Mouse (Mus musculus) heart, embryonic 12.5 days (tissue): ENCODE measurements around the gene B3gnt3. TPM values are rescaled to one million over a fixed set of nuclear protein-coding genes. Genes with fewer than 3 reads are reported as not detected.

Experiments used
- ATAC-seq: fragments of 200-750 bp; cut with Nextera tagmentation; 2 replicates; pipeline ENCODE4 v1.8.0; 2017; ENCODE audit warnings: moderate TSS enrichment, moderate library complexity; ENCODE audit not compliant: insufficient number of reproducible peaks, low FRiP score
- H3K27ac ChIP-seq: fragments of 300-500 bp; sonication (generic); 2 replicates; pipeline ENCODE4 v1.5.1; 2016; ENCODE audit warnings: mild to moderate bottlenecking, moderate library complexity; ENCODE audit not compliant: poor library complexity, severe bottlenecking
- H3K27me3 ChIP-seq: fragments of 300-500 bp; sonication (generic); replicated peaks from 2 replicates; pipeline ENCODE4 v1.6.1; 2016; ENCODE audit warnings: mild to moderate bottlenecking, moderate library complexity
- H3K36me3 ChIP-seq: fragments of 300-500 bp; sonication (generic); 2 replicates; pipeline ENCODE4 v1.6.1; 2016; ENCODE audit warnings: mild to moderate bottlenecking, moderate library complexity
- H3K4me1 ChIP-seq: fragments of 300-500 bp; sonication (generic); replicated peaks from 2 replicates; pipeline ENCODE4 v1.6.1; 2016; ENCODE audit warnings: mild to moderate bottlenecking
- H3K4me2 ChIP-seq: fragments of 300-500 bp; sonication (generic); 2 replicates; pipeline ENCODE4 v1.6.1; 2016; ENCODE audit warnings: mild to moderate bottlenecking, moderate library complexity
- H3K4me3 ChIP-seq: fragments of 300-500 bp; sonication (generic); 2 replicates; pipeline ENCODE4 v1.5.1; 2016; ENCODE audit warnings: mild to moderate bottlenecking
- H3K9ac ChIP-seq: fragments of 300-500 bp; sonication (generic); 2 replicates; pipeline ENCODE4 v1.6.1; 2016; ENCODE audit warnings: mild to moderate bottlenecking, moderate library complexity
- H3K9me3 ChIP-seq: fragments of 300-500 bp; sonication (generic); replicated peaks from 2 replicates; pipeline ENCODE4 v1.6.1; 2016; ENCODE audit warnings: mild to moderate bottlenecking, moderate library complexity
- WGBS: fragments of 180-500 bp; shearing (Covaris S2); methylation state at CpG from one replicate; pipeline ENCODE4 v1.1.7; 2016; 5-methylcytosine and 5-hydroxymethylcytosine counted together
- polyA plus RNA-seq: library from polyadenylated mRNA; unstranded; fragments of >200 nt; fragmentation: Nextera tagmentation; extraction: Ambion mirVana; gene quantifications from 2 replicates; pipeline ENCODE4 v1.2.1, GENCODE M21; 2016

Gene B3gnt3
- polyA plus RNA-seq, 1 experiment from 2014 or later, result 3.7 TPM

GRCm38 (mm10) chr8:71667256-71667655, 34.3 kb downstream of the B3gnt3 start:
- WGBS, result 67% methylated on average over 5 of the region's 5 CpGs
- Histone ChIP-seq H3K27me3 (peaks cover 22% of the 10 kb centered on the region), H3K4me3 (no peak overlapping the region), H3K27ac (peak overlapping the region; percentile 81), H3K36me3 (no peaks in the 10 kb centered on the region), H3K4me1 (peaks cover 56% of the 10 kb centered on the region), H3K4me2 (peak overlapping the region; percentile 66; the same call in 1 of the 2 replicates), H3K9ac (peak overlapping the region; percentile 60), H3K9me3 (no peaks in the 10 kb centered on the region)
- no peak for ATAC-seq

DNA sequence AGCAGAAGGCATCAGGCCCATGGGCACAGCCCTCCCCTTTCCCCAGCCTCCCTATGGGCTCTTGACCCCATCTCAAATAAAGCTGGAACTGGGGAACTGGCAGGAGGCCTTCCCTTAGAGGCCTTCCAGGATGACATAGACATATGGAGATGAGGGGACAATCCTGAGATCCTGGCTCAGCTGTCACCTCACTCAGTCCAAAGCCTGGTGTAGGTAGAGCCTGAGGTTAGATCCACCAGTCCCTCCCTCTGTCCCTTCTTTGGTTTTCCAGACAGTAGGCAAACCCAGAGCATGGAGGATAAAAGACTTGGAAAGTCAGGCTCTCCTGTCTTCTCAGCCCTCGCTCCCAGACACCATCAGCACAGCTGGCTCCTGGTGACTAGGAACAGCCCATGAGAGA, 34.7 kb downstream of the B3gnt3 start:
- Histone ChIP-seq H3K4me3 (no peak overlapping the region), H3K9me3 (no peaks in the 10 kb centered on the region), H3K27me3 (peaks cover 26% of the 10 kb centered on the region), H3K27ac (no peak overlapping the region), H3K4me2 (no peak overlapping the region), H3K9ac (no peak overlapping the region; the same call in 1 of the 2 replicates), H3K36me3 (no peaks in the 10 kb centered on the region), H3K4me1 (peaks cover 56% of the 10 kb centered on the region)
- no peak for ATAC-seq
- 52% methylated on average over 1 of the region's 1 CpGs for WGBS

GRCm38 (mm10) chr8:71665331-71666130, 36.1 kb downstream of the B3gnt3 start:
- H3K4me1 ChIP-seq, result peaks cover 47% of the 10 kb centered on the region
- 5% methylated on average over 22 of the region's 22 CpGs for WGBS
- H3K9ac ChIP-seq, result peak overlapping the region; percentile 8; the same call in 1 of the 2 replicates
- H3K4me3 ChIP-seq, result peak overlapping the region; percentile 21
- H3K27ac ChIP-seq, result no peak overlapping the region
- H3K27me3 ChIP-seq, result peaks cover 38% of the 10 kb centered on the region
- peak overlapping the region; percentile 61 for H3K4me2 ChIP-seq
- H3K9me3 ChIP-seq, result no peaks in the 10 kb centered on the region
- no peaks in the 10 kb centered on the region for H3K36me3 ChIP-seq
- ATAC-seq, result peak; percentile 58

GRCm38 (mm10) chr8:71660325-71661120, 41.1 kb downstream of the B3gnt3 start:
- ATAC-seq, result 0 out of 2 replicates have a peak, but pooled peaks have one; percentile 20
- H3K27ac ChIP-seq, result no peak overlapping the region
- no peaks in the 10 kb centered on the region for H3K9me3 ChIP-seq
- 8% methylated on average over 36 of the region's 36 CpGs for WGBS
- H3K9ac ChIP-seq, result no peak overlapping the region
- H3K27me3 ChIP-seq, result peaks cover 88% of the 10 kb centered on the region
- H3K4me3 ChIP-seq, result no peak overlapping the region
- H3K36me3 ChIP-seq, result no peaks in the 10 kb centered on the region
- no peak overlapping the region for H3K4me2 ChIP-seq
- peaks cover 9% of the 10 kb centered on the region; the same call in 1 of the 2 replicates for H3K4me1 ChIP-seq

- H3K27me3 ChIP-seq, result peaks cover 96% of the 10 kb centered on the region
These were observed 41.8 kb downstream of the B3gnt3 start for GRCm38 (mm10) chr8:71659751-71660150.

GRCm38 (mm10) chr8:71658515-71659049, 43.0 kb downstream of the B3gnt3 start:
- no peaks in the 10 kb centered on the region for H3K36me3 ChIP-seq
- H3K4me2 ChIP-seq, result no peak overlapping the region
- no peak overlapping the region for H3K9ac ChIP-seq
- H3K4me3 ChIP-seq, result no peak overlapping the region
- no peaks in the 10 kb centered on the region for H3K9me3 ChIP-seq
- 27% methylated on average over 17 of the region's 17 CpGs for WGBS
- H3K27ac ChIP-seq, result no peak overlapping the region
- ATAC-seq, result no peak
- H3K4me1 ChIP-seq, result peaks cover 7% of the 10 kb centered on the region
- peaks cover 98% of the 10 kb centered on the region for H3K27me3 ChIP-seq

More at GRCm38 (mm10) chr8:71659751-71660150, 41.8 kb downstream of the B3gnt3 start:
- H3K4me1 ChIP-seq, result peaks cover 3% of the 10 kb centered on the region
- no peak for ATAC-seq
- H3K4me2 ChIP-seq, result no peak overlapping the region
- 52% methylated on average over 1 of the region's 1 CpGs for WGBS
- no peaks in the 10 kb centered on the region for H3K36me3 ChIP-seq
- no peak overlapping the region for H3K4me3 ChIP-seq
- H3K27ac ChIP-seq, result no peak overlapping the region
- no peaks in the 10 kb centered on the region for H3K9me3 ChIP-seq
- H3K9ac ChIP-seq, result no peak overlapping the region

DNA sequence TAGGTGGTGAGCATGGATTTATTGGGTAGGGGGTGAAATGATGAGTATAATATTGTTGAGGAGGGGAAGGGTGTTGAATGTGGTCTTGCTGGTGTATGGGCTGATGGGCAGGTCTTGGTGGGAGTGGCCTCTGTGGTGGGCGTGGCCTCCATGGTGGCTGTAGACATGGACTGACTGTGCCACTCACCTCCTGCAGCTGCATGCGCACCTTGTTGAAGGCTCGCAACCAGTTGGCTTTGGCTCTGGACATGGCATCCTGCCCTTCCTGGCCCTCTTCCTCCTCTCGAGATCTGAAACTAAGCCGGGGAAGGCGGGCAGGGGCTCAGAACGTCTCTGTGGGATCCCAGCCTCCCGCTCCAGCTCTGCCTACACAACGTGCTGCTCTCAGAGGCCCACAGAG, 43.8 kb downstream of the B3gnt3 start:
- Histone ChIP-seq H3K4me2 (no peak overlapping the region), H3K9me3 (no peaks in the 10 kb centered on the region), H3K36me3 (no peaks in the 10 kb centered on the region), H3K4me3 (no peak overlapping the region), H3K9ac (no peak overlapping the region), H3K4me1 (peaks cover 7% of the 10 kb centered on the region), H3K27ac (no peak overlapping the region), H3K27me3 (peaks cover 98% of the 10 kb centered on the region)
- WGBS, result 25% methylated on average over 9 of the region's 9 CpGs
- no peak for ATAC-seq

DNA sequence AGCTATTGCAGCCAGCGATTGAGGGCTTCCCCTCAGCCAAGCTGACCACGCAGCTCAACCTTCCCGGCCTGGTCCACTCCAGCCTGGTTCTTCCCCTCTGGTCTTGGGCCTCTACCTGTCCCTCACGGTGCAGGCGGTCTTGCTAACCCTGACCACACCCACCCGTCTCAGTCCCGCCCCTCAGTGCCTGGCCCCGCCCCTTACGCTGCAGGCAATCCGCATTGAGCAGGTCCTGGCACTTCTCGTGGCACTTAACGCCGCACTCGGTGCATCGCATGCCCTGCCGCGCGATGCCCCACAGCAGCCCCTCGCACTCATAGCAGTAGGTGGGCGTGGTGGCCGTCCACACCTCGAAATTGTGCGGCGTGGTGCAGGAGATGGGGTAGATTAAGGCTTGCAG, 47.0 kb downstream of the B3gnt3 start:
- ATAC-seq, result peak; percentile 16; the same call in 1 of the 2 replicates
- Histone ChIP-seq H3K4me2 (peak overlapping the region; percentile 45), H3K27ac (no peak overlapping the region), H3K27me3 (peaks cover 90% of the 10 kb centered on the region), H3K9ac (no peak overlapping the region), H3K36me3 (no peaks in the 10 kb centered on the region), H3K4me3 (peak overlapping the region; percentile 15; the same call in 1 of the 2 replicates), H3K9me3 (no peaks in the 10 kb centered on the region), H3K4me1 (peaks cover 5% of the 10 kb centered on the region)
- 3% methylated on average over 24 of the region's 24 CpGs for WGBS

- H3K9me3 ChIP-seq, result no peaks in the 10 kb centered on the region
- H3K4me3 ChIP-seq, result no peak overlapping the region
- H3K4me1 ChIP-seq, result no peaks in the 10 kb centered on the region
- no peak for ATAC-seq
- H3K27ac ChIP-seq, result no peak overlapping the region
- WGBS, result 75% methylated on average over 9 of the region's 9 CpGs
- H3K36me3 ChIP-seq, result no peaks in the 10 kb centered on the region
- peaks cover 11% of the 10 kb centered on the region for H3K27me3 ChIP-seq
- H3K4me2 ChIP-seq, result no peak overlapping the region
- no peak overlapping the region for H3K9ac ChIP-seq
These were observed 56.1 kb downstream of the B3gnt3 start for GRCm38 (mm10) chr8:71645510-71645909.
